Mouse (Mus musculus) erythroblast, embryonic 14.5 days (primary cell): ENCODE measurements around the gene Rasl11b. TPM values are rescaled to one million over a fixed set of nuclear protein-coding genes. Genes with fewer than 3 reads are reported as not detected.

Experiments used
- H3K27me3 ChIP-seq: 2 replicates; pipeline ENCODE4 v1.6.1; 2012; ENCODE audit warnings: inconsistent platforms; ENCODE audit not compliant: control insufficient read depth
- H3K36me3 ChIP-seq: 2 replicates; pipeline ENCODE4 v1.6.1; 2012; ENCODE audit warnings: mild to moderate bottlenecking, inconsistent platforms; ENCODE audit not compliant: control insufficient read depth
- H3K4me1 ChIP-seq: 2 replicates; pipeline ENCODE4 v1.6.1; 2012; ENCODE audit warnings: inconsistent platforms; ENCODE audit not compliant: control insufficient read depth
- H3K4me3 ChIP-seq: replicated peaks from 2 replicates; pipeline ENCODE3; 2012; ENCODE audit warnings: moderate library complexity, mild to moderate bottlenecking, inconsistent platforms
- H3K9me3 ChIP-seq: 2 replicates; pipeline ENCODE4 v1.6.1; 2012; ENCODE audit warnings: low read length, inconsistent platforms, mixed read lengths; ENCODE audit not compliant: control insufficient read depth
- GATA1 ChIP-seq: IDR thresholded peaks from 2 replicates; pipeline ENCODE4 v1.6.1; 2012; ENCODE audit warnings: low read length, inconsistent platforms, mixed read lengths
- TAL1 ChIP-seq: IDR thresholded peaks from 3 replicates; pipeline ENCODE4 v1.6.1; 2012; ENCODE audit warnings: low read length, inconsistent platforms, mixed read lengths
- polyA plus RNA-seq: library from polyadenylated mRNA; stranded (reverse); fragments of >175 nt; gene quantifications from 2 replicates; pipeline ENCODE4 v1.2.3, GENCODE M21; 2012

Rasl11b gene
- polyA plus RNA-seq, 1 experiment, result not detected

DNA sequence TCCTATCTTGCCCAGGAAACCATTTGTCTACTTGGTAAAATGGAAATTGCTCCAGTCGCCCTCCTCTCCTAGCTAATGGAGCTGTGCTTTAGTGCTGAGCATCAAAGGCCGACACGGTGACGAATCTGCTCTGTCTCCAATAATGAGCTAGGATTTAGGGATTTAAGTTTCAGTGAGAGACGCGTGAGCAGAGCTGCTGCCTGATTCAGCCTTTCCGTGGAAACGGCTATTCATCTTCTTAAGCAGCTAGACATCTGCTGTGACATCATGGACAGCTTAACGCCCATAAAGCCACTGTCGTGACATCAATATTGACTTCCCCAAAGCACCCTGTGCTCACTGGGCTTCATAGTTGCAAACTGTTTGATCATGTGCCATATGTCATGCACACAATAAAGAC lies 14.9 kb upstream of the Rasl11b start:
- Histone ChIP-seq H3K9me3 (no peaks in the 10 kb centered on the region), H3K36me3 (no peaks in the 10 kb centered on the region), H3K4me3 (no peak overlapping the region), H3K4me1 (no peaks in the 10 kb centered on the region), H3K27me3 (no peaks in the 10 kb centered on the region; the same call in 1 of the 2 replicates)
- no peak for TF ChIP-seq GATA1
- no peak for TF ChIP-seq TAL1

DNA sequence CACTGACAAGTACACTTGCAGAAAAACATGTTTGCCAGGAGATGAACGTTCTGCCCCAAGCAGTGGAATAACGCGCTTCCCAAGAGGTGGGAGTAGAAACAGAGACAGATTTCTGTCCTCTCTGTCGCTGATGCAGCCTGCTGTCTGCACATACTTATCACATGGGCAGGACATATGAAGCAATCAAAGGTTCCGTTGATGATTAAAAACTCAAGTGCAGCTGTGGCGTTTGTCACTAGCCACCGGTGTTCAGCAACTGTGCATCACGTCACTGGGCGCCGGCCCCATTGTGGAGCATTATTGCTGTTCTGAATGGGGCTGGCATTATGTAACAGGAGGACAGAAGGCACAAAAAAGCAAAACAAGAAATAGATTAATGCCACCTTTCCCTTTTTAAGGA lies 12.0 kb upstream of the Rasl11b start:
- Histone ChIP-seq H3K27me3 (no peaks in the 10 kb centered on the region), H3K36me3 (no peaks in the 10 kb centered on the region), H3K9me3 (no peaks in the 10 kb centered on the region), H3K4me1 (no peaks in the 10 kb centered on the region), H3K4me3 (no peak overlapping the region)
- TF ChIP-seq TAL1, result no peak
- TF ChIP-seq GATA1, result no peak

DNA sequence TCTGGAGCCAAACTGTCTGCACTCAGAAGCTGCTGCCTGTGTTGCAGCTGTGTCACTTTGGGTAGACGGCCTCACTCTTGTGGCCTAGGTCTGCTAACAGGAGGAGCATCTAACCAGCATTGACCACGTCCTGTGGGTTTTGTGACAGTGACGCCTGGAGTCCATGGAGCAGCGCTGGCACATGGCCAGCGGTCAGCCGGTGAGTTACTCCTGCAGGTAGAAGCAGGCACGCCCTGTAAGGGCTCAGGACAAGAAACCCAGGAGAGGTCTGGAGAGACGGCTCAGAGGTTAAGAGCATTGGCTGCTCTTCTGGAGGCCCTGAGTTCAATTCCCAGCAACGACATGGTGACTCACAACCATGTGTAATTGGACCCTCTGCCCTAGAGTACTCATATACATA lies 10.5 kb upstream of the Rasl11b start:
- TF ChIP-seq TAL1, result no peak
- TF ChIP-seq GATA1, result no peak
- no peaks in the 10 kb centered on the region for H3K27me3 ChIP-seq
- no peak overlapping the region for H3K4me3 ChIP-seq

DNA sequence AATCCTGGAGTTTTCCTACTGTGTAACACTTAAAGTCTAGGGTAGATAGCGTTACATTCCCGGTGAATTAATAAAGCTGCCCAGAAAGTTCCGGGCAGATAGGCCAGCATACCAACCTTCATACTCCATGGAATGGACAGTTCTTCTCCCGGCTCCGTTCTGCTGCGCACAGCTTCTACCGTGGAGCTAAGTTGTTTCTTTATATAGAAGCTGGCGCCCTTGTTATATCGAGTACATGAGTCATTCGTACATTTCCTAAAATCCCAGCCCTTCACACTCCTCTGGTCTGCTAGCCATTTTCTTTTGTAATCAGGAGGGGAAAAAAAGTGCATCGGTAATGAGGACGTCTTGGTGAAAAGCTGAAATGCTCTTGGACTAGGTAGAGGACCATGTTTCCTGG lies 7.0 kb upstream of the Rasl11b start:
- no peaks in the 10 kb centered on the region for H3K9me3 ChIP-seq
- TF ChIP-seq TAL1 (no peak), GATA1 (no peak)
- no peaks in the 10 kb centered on the region for H3K4me1 ChIP-seq
- no peaks in the 10 kb centered on the region for H3K36me3 ChIP-seq
- H3K4me3 ChIP-seq, result no peak overlapping the region
- H3K27me3 ChIP-seq, result peaks cover 23% of the 10 kb centered on the region

More for the DNA sequence above, 10.5 kb upstream of the Rasl11b start:
- no peaks in the 10 kb centered on the region for H3K36me3 ChIP-seq
- H3K4me1 ChIP-seq, result no peaks in the 10 kb centered on the region
- no peaks in the 10 kb centered on the region for H3K9me3 ChIP-seq

DNA sequence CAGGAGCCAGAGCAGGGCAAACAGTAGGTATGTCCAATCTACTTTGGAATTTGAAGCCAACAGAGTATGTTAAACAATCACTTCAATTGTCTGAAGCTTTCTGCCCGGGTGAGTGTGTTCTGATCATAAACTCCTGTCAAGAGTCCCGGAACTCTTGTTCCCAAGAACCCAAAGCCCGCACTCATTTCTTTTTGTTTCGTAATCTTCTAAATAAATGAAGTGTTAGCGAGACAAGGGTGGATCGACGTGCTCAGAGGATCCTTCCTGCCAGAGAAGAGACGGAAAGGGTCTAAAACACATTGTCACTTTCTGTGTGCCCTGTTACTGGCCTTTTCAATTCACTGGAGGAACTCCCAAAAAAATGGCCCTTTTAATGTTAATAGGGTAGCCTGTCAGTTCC lies 6.2 kb upstream of the Rasl11b start:
- Histone ChIP-seq H3K4me1 (peaks cover 3% of the 10 kb centered on the region; the same call in 1 of the 2 replicates), H3K36me3 (no peaks in the 10 kb centered on the region), H3K4me3 (no peak overlapping the region), H3K9me3 (no peaks in the 10 kb centered on the region), H3K27me3 (peaks cover 30% of the 10 kb centered on the region)
- TF ChIP-seq GATA1 (no peak), TAL1 (no peak)

DNA sequence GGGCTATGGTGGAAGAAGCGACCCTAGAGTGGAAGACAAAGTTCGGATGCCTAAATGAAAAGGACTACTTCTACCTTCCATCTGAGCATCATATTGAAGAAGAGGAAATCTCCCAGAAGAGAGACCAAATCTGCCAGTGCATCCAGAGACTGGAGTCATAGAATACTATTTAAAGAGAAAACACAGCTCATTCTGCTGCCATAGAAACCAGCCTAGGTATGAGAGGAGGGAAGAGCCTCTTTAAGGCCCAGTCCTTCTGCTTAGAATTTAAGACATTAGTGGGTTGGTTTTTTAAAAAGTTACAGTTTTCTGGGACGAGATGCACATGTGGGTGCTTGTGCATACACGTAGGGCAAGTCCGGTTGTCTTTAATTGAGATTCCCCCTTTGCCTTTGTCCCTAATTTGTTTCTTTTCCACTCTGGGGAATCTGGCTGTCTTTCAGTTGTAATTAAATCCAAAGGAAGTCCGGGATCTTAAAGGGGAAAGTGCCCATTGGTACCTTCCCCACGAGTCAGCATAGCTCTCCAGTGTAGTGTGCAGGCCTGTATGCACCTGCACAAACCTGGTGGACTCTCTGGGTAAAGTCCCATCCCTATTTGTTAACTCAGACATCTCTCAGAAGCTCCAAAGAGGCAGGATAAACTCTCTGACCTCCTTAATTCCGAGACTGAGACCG lies 5.5 kb upstream of the Rasl11b start:
- peaks cover 10% of the 10 kb centered on the region for H3K4me1 ChIP-seq
- no peak for TF ChIP-seq TAL1
- no peak for TF ChIP-seq GATA1
- H3K27me3 ChIP-seq, result peaks cover 37% of the 10 kb centered on the region
- no peaks in the 10 kb centered on the region for H3K9me3 ChIP-seq
- H3K4me3 ChIP-seq, result no peak overlapping the region
- H3K36me3 ChIP-seq, result no peaks in the 10 kb centered on the region

DNA sequence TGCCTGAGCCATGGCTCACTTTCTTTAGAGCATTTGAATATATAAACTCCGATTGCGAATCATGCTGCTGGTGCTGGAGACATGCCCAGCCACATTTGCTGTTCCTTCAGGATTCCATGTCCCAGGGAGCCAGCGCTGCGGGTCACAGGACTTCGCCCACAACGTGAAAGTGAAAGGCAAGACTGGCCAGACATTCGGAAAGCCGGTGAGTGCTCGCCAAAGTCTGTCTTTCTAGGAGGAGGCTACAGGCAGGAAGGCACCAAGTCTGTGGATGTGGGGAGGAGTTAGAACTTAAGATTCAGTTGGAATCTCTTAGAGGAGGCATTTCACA lies 5.0 kb upstream of the Rasl11b start:
- Histone ChIP-seq H3K36me3 (no peaks in the 10 kb centered on the region), H3K4me1 (peaks cover 15% of the 10 kb centered on the region), H3K27me3 (peaks cover 42% of the 10 kb centered on the region), H3K4me3 (no peak overlapping the region), H3K9me3 (no peaks in the 10 kb centered on the region)
- no peak for TF ChIP-seq GATA1
- TF ChIP-seq TAL1, result no peak

DNA sequence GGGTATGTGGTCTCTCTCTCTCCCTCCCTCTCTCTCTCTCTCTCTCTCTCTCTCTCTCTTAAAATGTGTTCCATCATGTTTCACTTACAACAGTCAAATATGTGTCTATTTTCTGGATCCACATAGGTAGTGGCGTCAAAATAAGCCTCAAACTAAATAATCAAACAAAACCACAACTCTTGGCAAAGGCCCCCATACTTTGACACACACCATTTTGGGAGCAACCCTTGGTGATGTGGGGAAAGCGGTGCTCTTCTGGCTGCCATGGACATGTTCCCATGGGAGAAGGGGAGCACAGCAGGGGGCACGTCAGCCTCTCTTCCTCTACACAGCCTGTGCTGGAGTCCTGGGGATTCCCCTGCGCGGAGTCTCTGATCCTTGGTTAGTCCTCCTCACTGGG lies 4.2 kb upstream of the Rasl11b start:
- H3K9me3 ChIP-seq, result no peaks in the 10 kb centered on the region
- H3K4me1 ChIP-seq, result peaks cover 23% of the 10 kb centered on the region
- no peaks in the 10 kb centered on the region for H3K36me3 ChIP-seq
- H3K4me3 ChIP-seq, result no peak overlapping the region
- H3K27me3 ChIP-seq, result peaks cover 50% of the 10 kb centered on the region
- no peak for TF ChIP-seq GATA1
- no peak for TF ChIP-seq TAL1

DNA sequence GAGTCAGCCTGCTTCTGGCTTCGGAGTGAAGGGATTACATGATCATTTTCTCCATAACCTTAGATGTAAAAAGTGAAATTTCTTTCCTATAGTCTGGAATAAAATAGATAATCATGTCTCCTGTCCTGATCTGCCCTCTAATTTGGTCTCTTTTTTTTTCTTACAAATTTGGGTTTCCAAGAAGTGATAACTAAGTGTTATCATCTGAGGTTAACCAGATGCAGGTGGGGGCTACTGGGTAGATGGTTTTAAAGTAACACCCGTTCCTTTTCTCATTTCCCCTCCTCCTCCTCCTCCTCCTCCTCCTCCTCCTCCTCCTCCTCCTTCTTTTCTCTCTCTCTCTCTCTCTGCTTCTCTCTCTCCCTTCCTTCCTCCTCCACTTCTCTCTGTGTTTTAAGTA lies 2.1 kb upstream of the Rasl11b start:
- Histone ChIP-seq H3K36me3 (no peaks in the 10 kb centered on the region; the same call in 1 of the 2 replicates), H3K27me3 (peaks cover 65% of the 10 kb centered on the region), H3K9me3 (no peaks in the 10 kb centered on the region), H3K4me3 (no peak overlapping the region), H3K4me1 (peaks cover 23% of the 10 kb centered on the region)
- no peak for TF ChIP-seq TAL1
- TF ChIP-seq GATA1, result no peak

DNA sequence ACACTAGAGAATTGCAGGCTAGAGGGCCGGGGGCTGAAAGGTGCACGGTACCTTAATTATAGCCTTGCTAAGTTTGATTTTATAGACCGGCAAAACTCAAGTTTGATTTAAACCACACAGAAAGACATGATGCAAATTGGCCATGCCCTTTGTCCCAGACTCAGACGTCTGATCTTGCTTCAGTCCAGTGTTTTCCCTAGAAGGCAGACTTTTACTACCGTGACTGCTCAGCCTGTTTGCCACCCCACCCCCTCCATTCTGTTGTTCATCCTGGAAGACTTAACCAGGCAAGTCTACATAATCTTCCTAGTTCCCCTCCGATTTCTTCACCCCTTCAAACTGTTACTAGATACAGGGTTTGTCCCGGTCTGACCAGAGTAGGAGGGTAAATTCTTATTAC lies 1.5 kb upstream of the Rasl11b start:
- peaks cover 65% of the 10 kb centered on the region for H3K27me3 ChIP-seq
- TF ChIP-seq GATA1 (no peak), TAL1 (no peak)
- peaks cover 23% of the 10 kb centered on the region for H3K4me1 ChIP-seq
- H3K9me3 ChIP-seq, result no peaks in the 10 kb centered on the region
- no peaks in the 10 kb centered on the region; the same call in 1 of the 2 replicates for H3K36me3 ChIP-seq
- H3K4me3 ChIP-seq, result no peak overlapping the region
